Mouse (Mus musculus): ENCODE measurements around the gene Lrrtm3. TPM values are rescaled to one million over a fixed set of nuclear protein-coding genes. Genes with fewer than 3 reads are reported as not detected.

Lrrtm3 gene
- total RNA-seq, 1 experiment, result not detected

GRCm38 (mm10) chr10:63945534-63945933 is 144.5 kb downstream of the Lrrtm3 start:
- Histone ChIP-seq H3K36me3 (ENCODE audit: control insufficient read depth, insufficient read depth, low read length, poor library complexity, severe bottlenecking) (no peaks in the 10 kb centered on the region), H3K9me3 (ENCODE audit: control insufficient read depth, insufficient read depth, low read depth, low read length) (no peaks in the 10 kb centered on the region), H3K4me3 (ENCODE audit: insufficient read depth in 1 of 2, low read depth in 1 of 2, low read length in 2 of 2, poor library complexity in 1 of 2, severe bottlenecking in 1 of 2) (no peak overlapping the region), H3K4me1 (ENCODE audit: control insufficient read depth in 2 of 2, insufficient read depth in 2 of 2, low read length in 2 of 2, poor library complexity in 1 of 2) (no peaks in the 10 kb centered on the region), H3K27ac (ENCODE audit: insufficient read depth, low read depth, low read length, poor library complexity, severe bottlenecking) (no peak overlapping the region), H3K9ac (ENCODE audit: insufficient read depth, low read depth, low read length, poor library complexity, severe bottlenecking) (no peak overlapping the region)
- in situ Hi-C loops (cut with MboI; ENCODE audit: low sequenced_read_pairs in 2 of 2, unreplicated experiment in 2 of 2), result no loop called here
- no peak for DNase-seq (ENCODE audit: low read depth, low spot score)
- TF ChIP-seq HCFC1 (IDR thresholded peaks at IDR 0.05; ENCODE audit: borderline replicate concordance, insufficient read depth, low read length) (no peak), MAFK (IDR thresholded peaks at IDR 0.05; ENCODE audit: insufficient read depth, low read depth, low read length) (no peak)

DNA sequence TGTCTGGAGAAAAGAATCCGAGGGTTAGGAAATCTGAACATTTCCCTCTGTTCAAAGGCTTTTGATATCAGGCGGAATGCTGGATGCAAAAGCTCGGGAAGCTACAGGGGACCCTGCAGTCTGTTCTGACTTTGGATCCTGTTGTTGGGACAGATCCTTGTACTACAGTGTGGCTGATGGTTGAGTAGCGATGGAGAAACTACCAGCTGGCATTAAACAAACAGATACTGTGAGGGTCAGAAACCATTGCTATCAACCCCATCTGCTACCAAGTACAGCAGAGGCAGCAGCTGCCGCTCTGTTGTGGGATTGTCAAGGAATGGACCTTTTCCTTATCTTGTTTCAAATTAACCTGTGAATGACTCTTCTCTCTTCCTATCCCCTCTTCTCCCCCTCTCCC is 156.1 kb downstream of the Lrrtm3 start:
- Histone ChIP-seq H3K4me3 (ENCODE audit: insufficient read depth in 1 of 2, low read depth in 1 of 2, low read length in 2 of 2, poor library complexity in 1 of 2, severe bottlenecking in 1 of 2) (no peak overlapping the region), H3K9me3 (ENCODE audit: control insufficient read depth, insufficient read depth, low read depth, low read length) (no peaks in the 10 kb centered on the region), H3K4me1 (ENCODE audit: control insufficient read depth in 2 of 2, insufficient read depth in 2 of 2, low read length in 2 of 2, poor library complexity in 1 of 2) (no peaks in the 10 kb centered on the region), H3K9ac (ENCODE audit: insufficient read depth, low read depth, low read length, poor library complexity, severe bottlenecking) (no peak overlapping the region), H3K36me3 (ENCODE audit: control insufficient read depth, insufficient read depth, low read length, poor library complexity, severe bottlenecking) (no peaks in the 10 kb centered on the region), H3K27ac (ENCODE audit: insufficient read depth, low read depth, low read length, poor library complexity, severe bottlenecking) (no peak overlapping the region)
- in situ Hi-C loops (cut with MboI; ENCODE audit: low sequenced_read_pairs in 2 of 2, unreplicated experiment in 2 of 2), result no loop called here
- DNase-seq (ENCODE audit: low read depth, low spot score), result no peak
- no peak for TF ChIP-seq ZC3H11A (IDR thresholded peaks at IDR 0.05; ENCODE audit: borderline replicate concordance, low read depth, low read length)
- no peak for TF ChIP-seq HCFC1 (IDR thresholded peaks at IDR 0.05; ENCODE audit: borderline replicate concordance, insufficient read depth, low read length)
- TF ChIP-seq ZNF384 (IDR thresholded peaks at IDR 0.05; ENCODE audit: low read depth, low read length), result no peak
- no peak for TF ChIP-seq MAFK (IDR thresholded peaks at IDR 0.05; ENCODE audit: insufficient read depth, low read depth, low read length)
- no peak for TF ChIP-seq CHD2 (IDR thresholded peaks at IDR 0.05; ENCODE audit: low read depth, low read length)

- in situ Hi-C loops (cut with MboI; ENCODE audit: low sequenced_read_pairs in 2 of 2, unreplicated experiment in 2 of 2), result no loop called here
- DNase-seq (ENCODE audit: low read depth, low spot score), result no peak
Observed at GRCm38 (mm10) chr10:63927334-63927733, 162.7 kb downstream of the Lrrtm3 start, which contains the start of gene Gm10118. Gm10118 (minus strand) TSS chr10:63927434.

GRCm38 (mm10) chr10:63908878-63909277 is 181.2 kb downstream of the Lrrtm3 start:
- no peaks in the 10 kb centered on the region for H3K4me1 ChIP-seq (ENCODE audit: control insufficient read depth in 2 of 2, insufficient read depth in 2 of 2, low read length in 2 of 2, poor library complexity in 1 of 2)
- no peaks in the 10 kb centered on the region for H3K9me3 ChIP-seq (ENCODE audit: control insufficient read depth, insufficient read depth, low read depth, low read length)
- no peak for DNase-seq (ENCODE audit: low read depth, low spot score)
- no peak for TF ChIP-seq ZC3H11A (IDR thresholded peaks at IDR 0.05; ENCODE audit: borderline replicate concordance, low read depth, low read length)
- no peak for TF ChIP-seq CHD2 (IDR thresholded peaks at IDR 0.05; ENCODE audit: low read depth, low read length)
- no peak for TF ChIP-seq MAFK (IDR thresholded peaks at IDR 0.05; ENCODE audit: insufficient read depth, low read depth, low read length)
- no peak overlapping the region for H3K4me3 ChIP-seq (ENCODE audit: insufficient read depth in 1 of 2, low read depth in 1 of 2, low read length in 2 of 2, poor library complexity in 1 of 2, severe bottlenecking in 1 of 2)
- H3K9ac ChIP-seq (ENCODE audit: insufficient read depth, low read depth, low read length, poor library complexity, severe bottlenecking), result no peak overlapping the region
- H3K36me3 ChIP-seq (ENCODE audit: control insufficient read depth, insufficient read depth, low read length, poor library complexity, severe bottlenecking), result no peaks in the 10 kb centered on the region
- H3K27ac ChIP-seq (ENCODE audit: insufficient read depth, low read depth, low read length, poor library complexity, severe bottlenecking), result no peak overlapping the region
- in situ Hi-C loops (cut with MboI; ENCODE audit: low sequenced_read_pairs in 2 of 2, unreplicated experiment in 2 of 2), result no loop called here

More at GRCm38 (mm10) chr10:63927334-63927733, 162.7 kb downstream of the Lrrtm3 start, which contains the start of gene Gm10118:
- no peak within 1 kb of the TSS for H3K9ac ChIP-seq (ENCODE audit: insufficient read depth, low read depth, low read length, poor library complexity, severe bottlenecking)
- TF ChIP-seq MAFK (IDR thresholded peaks at IDR 0.05; ENCODE audit: insufficient read depth, low read depth, low read length), result no peak
- TF ChIP-seq ZNF384 (IDR thresholded peaks at IDR 0.05; ENCODE audit: low read depth, low read length), result no peak
- TF ChIP-seq ZC3H11A (IDR thresholded peaks at IDR 0.05; ENCODE audit: borderline replicate concordance, low read depth, low read length), result no peak
- TF ChIP-seq HCFC1 (IDR thresholded peaks at IDR 0.05; ENCODE audit: borderline replicate concordance, insufficient read depth, low read length), result no peak
- TF ChIP-seq CHD2 (IDR thresholded peaks at IDR 0.05; ENCODE audit: low read depth, low read length), result no peak
- H3K36me3 ChIP-seq (ENCODE audit: control insufficient read depth, insufficient read depth, low read length, poor library complexity, severe bottlenecking), result no peaks in the 10 kb centered on the region
- H3K4me3 ChIP-seq (ENCODE audit: insufficient read depth in 1 of 2, low read depth in 1 of 2, low read length in 2 of 2, poor library complexity in 1 of 2, severe bottlenecking in 1 of 2), result no peak within 1 kb of the TSS
- no peak within 1 kb of the TSS for H3K27ac ChIP-seq (ENCODE audit: insufficient read depth, low read depth, low read length, poor library complexity, severe bottlenecking)
- no peaks in the 10 kb centered on the region for H3K9me3 ChIP-seq (ENCODE audit: control insufficient read depth, insufficient read depth, low read depth, low read length)
- H3K4me1 ChIP-seq (ENCODE audit: control insufficient read depth in 2 of 2, insufficient read depth in 2 of 2, low read length in 2 of 2, poor library complexity in 1 of 2), result no peaks in the 10 kb centered on the region

DNA sequence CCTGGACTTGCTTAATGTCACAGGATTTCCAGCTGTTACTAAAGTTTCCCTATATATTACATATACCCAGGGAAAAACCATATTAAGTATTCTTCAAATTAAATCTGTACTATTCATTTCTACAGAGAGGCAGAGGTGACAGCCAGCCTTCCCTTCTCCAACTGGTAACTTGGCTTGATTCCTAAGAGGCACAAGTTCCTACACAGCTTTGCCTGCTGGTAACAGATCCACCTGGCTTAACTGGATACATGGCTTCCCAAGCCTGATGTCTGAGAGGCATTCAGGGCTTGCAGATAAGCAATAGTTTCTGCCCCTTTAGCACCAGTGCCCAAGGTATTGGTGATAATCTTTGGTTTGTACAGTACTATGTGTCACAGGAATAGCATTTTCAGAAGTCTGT is 190.2 kb downstream of the Lrrtm3 start:
- no peaks in the 10 kb centered on the region for H3K4me1 ChIP-seq (ENCODE audit: control insufficient read depth in 2 of 2, insufficient read depth in 2 of 2, low read length in 2 of 2, poor library complexity in 1 of 2)
- no peak for DNase-seq (ENCODE audit: low read depth, low spot score)
- no peak overlapping the region for H3K4me3 ChIP-seq (ENCODE audit: insufficient read depth in 1 of 2, low read depth in 1 of 2, low read length in 2 of 2, poor library complexity in 1 of 2, severe bottlenecking in 1 of 2)
- TF ChIP-seq ZNF384 (IDR thresholded peaks at IDR 0.05; ENCODE audit: low read depth, low read length) (no peak), MAFK (IDR thresholded peaks at IDR 0.05; ENCODE audit: insufficient read depth, low read depth, low read length) (no peak), ZC3H11A (IDR thresholded peaks at IDR 0.05; ENCODE audit: borderline replicate concordance, low read depth, low read length) (no peak), CHD2 (IDR thresholded peaks at IDR 0.05; ENCODE audit: low read depth, low read length) (no peak), HCFC1 (IDR thresholded peaks at IDR 0.05; ENCODE audit: borderline replicate concordance, insufficient read depth, low read length) (no peak)
- no peak overlapping the region for H3K9ac ChIP-seq (ENCODE audit: insufficient read depth, low read depth, low read length, poor library complexity, severe bottlenecking)
- no peak overlapping the region for H3K27ac ChIP-seq (ENCODE audit: insufficient read depth, low read depth, low read length, poor library complexity, severe bottlenecking)
- no peaks in the 10 kb centered on the region for H3K9me3 ChIP-seq (ENCODE audit: control insufficient read depth, insufficient read depth, low read depth, low read length)
- in situ Hi-C loops (cut with MboI; ENCODE audit: low sequenced_read_pairs in 2 of 2, unreplicated experiment in 2 of 2), result no loop called here
- H3K36me3 ChIP-seq (ENCODE audit: control insufficient read depth, insufficient read depth, low read length, poor library complexity, severe bottlenecking), result no peaks in the 10 kb centered on the region

Data from ES-E14 (cell line).